Mouse (Mus musculus): ENCODE data around the gene Ptpro.
"Not testable (repeated sequence)": the region's sequence is repeated elsewhere in the genome, so short reads cannot be mapped to it uniquely, and the experiment has no call there.

Ptpro gene

DNA sequence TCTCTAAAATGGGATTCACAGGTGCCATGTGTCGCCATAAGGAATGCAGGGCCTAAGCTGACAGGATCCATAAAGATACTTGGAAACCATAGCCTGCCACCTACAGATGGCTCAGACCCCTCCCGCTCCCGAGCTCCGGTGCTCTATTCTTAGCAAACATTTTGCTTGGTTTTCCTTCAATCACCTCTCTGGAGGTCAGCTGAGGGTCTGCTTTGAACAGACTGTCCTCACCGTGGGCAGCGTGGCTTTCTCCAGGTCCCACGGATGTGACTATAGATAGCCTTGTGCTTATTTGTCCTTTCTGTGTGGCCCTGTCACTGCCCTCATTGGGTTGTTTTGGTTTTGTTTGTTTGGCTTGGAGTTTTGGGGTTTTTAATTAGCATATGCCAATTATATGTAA lies 206.0 kb downstream of the Ptpro start:
- DNase-seq, result no peak

DNA sequence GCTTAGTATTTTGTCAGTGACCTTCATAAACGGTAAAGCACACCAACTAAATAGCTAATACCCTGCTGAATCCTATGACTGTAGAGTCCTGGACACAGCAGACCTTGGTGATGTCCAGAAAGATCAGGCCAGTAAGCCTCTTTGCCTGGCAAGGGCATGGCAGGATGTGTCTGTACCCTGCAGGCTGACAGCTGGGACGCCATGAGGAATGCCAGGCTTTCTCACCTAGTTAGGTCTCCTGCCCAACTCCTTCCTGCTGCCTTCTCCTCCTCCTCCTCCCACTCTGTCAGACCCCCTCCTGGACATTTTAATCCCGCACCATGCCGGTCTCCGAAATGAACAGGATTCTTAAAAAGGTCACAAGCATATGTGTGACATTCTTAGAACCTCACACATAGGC lies 211.7 kb downstream of the Ptpro start:
- DNase-seq, result no peak

DNA sequence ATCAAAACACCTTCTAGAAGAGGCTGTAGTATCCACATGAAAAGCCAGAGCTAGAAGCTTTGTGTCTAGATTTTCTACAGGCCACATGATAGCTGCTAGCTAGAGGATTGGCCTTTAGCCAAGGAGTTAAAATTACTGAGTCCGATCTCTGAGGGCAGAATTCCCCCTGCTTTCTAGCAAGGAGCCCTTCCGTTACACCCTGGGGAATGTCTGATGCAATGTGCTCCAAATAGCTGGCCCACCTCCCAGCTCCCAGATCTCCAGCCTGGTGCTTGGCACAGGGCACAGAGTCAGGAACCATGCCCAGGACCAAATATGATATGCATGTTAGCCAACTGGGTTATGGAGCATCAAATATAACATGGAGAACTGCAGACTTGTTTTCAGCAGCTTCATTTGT lies 213.1 kb downstream of the Ptpro start:
- no peak for DNase-seq

DNA sequence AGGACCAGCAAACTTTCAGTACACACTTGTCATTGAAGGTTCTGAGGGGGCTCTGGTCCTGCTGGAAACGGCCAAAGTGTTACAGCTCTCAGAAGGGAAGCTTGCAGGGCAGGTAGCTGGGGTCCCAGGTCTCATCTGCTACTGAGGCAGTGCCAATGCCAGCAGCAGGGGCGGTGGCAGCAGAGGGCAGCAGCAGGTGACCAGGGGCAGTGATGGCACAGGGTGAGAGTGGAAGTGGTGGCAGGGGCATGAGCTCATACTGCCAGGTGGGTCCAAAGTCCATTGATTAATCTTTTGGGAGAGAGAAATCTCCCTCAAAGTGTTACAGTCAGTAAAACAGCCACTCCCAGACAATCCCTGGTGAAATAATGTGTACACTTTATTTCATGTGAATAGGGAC lies 214.1 kb downstream of the Ptpro start:
- DNase-seq, result no peak

DNA sequence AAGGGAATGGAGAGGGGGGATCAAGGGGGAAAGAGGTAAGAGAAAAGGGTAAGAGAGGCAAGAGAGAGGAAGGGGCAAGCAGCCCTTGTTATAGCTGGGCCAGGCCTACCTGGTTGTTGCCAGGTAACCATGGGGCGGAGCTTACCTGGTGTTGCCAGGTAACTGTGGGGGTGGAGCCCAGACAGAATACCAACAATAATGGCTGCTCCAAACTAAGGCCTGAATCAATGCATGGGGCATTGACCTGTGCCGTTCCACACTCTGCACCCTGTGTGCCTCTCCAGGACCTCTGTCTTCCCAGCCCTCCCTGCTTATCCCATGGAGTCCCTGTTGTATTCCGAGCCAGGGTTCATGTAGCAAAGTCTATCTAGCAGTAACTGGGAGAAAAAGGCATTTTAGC lies 215.6 kb downstream of the Ptpro start:
- DNase-seq, result no peak

DNA sequence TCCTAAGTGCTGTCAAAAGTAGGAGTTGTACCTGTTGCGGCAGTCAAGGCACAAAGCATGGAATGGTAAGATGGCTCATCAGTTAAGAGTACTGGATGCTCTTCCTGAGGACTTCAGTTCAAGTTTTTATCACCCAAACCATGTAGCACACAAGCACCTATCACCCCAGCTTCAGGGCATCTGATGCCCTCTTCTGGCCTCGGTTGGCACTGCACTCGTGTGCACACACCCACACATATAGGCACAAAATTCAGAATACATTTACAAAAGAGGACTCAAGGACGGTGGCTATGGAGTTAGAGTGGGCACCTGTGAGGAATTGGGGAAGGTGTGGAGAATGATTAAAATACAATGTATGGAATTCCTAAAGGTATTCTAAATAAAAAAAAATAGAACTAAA lies 217.4 kb downstream of the Ptpro start:
- no peak for DNase-seq

DNA sequence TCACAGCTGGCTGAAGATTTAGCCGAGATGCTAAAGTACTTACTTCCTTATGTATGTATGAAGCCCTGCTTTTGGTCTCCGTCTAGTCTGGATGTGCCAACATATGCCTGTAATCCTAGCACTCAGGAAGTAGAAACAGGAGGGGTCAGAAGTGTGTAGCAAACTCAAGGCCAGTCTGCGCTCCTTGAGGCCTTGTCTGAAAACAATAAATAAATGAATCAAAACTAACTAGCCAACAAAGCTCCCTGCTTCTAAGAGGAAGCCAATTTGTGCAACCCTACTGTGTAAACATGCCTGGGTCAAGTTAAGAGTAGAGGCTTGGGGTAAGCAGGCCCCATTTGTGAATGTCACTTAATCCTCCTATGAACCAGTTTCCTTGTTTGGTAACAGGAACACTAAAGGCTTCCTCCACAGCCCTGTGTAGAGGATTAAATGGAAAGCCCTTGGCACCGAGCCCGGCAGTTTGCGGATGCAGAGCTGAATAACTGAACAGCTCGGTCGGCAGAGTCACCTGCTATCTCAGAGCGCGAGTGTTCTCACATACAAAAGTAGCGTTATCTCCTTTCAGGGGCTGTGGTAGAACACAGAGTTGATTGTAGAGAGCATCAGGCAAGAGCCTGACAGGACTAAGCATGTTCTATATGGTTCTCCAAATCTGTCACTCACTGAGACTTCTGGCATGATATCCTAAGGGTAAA lies 218.9 kb downstream of the Ptpro start:
- DNase-seq, result peak; percentile 60

DNA sequence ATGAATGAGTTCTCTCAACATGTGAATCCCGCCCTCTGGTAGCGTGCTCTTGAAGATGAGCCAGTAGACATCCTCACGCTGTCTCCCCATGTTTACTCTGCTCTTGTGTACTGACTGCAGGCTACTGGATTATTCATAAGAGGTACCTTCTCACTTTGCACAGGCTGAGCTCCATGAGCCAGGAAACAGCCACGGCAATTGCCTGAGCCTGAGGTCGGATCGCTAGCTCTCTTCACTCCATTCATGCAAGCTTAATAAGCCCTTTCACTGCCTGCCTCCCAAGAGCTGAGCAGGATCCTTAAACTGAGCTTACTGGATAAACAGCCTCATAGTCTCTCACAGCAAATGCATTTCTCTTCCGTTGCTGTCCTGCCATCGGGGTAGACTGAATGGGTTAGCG lies 220.0 kb downstream of the Ptpro start:
- no peak for DNase-seq

DNA sequence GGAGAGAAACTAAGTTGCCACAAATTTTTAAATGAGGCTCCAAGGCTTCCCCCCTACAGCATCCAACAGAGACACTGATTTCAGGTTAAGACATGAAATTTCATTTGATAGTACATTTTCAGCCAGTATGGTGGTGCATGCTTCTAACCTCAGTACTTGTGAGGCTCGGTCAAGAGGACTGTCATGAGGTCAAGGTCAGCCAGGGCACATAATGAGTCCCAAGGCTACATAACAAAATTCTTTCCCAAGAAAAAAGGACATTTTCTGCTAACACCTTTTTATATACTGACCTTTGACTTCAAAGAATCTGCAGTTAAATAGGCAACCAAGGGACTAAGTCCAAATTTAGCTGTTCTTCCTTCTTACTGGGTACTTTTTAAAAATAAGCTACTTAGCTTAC lies 221.3 kb downstream of the Ptpro start:
- DNase-seq, result no peak

DNA sequence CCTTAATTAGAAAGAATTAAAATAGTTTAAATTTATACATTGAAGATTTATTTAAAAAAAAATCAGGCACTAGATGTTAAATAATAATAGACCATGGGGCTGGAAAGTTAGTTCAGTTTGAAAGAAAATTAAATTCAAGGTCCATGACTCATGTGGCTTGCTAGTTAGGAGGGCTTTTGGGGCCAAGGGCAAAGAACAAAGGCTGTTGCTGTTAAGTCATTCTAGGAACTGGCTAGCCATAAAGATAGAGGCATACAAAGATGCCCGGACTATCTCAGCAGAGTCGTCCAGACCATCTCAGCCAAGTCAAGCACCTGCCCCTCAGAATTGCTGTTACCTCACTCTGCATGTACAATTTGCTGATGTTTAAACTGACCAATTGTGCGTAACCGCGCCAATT lies 223.6 kb downstream of the Ptpro start:
- DNase-seq, result not testable (repeated sequence)

DNA sequence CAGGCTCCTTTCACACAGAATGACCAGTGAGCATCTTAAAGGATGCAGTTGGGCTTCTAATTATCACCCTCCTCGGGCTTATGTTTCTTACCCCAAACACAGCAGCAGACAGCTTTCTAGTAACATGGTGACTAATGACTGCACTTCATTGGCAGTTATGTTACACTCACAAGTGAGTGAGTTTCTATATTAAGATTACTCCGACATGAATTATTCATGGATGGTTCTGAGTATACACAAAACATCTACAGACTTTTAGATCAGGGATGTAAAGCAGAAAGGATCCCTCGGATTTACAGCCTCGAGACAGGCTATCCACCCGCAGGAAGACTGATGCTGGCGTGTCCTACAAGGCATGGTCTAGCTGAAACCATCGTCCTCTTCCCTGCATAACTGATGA lies 230.8 kb downstream of the Ptpro start:
- DNase-seq, result no peak

DNA sequence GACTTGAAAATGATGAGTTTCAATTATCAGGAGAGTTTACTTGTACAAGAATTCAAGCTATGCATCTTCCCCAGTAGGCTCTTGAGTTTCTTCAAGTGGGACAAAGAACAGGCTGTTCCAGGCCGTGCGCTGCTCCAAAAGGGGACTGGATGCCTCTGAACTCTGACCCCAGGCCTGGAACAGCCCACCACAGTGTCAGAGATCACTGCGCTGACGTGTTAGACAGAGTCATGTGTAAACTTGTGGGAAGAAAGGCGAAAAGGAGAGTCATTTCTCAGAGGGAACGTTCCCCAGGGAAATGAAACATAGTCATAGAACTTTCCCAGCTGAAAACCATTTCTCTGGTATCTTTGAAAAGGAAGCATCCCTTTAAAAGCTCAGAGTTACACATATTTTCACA lies 235.3 kb downstream of the Ptpro start:
- DNase-seq, result no peak

DNA sequence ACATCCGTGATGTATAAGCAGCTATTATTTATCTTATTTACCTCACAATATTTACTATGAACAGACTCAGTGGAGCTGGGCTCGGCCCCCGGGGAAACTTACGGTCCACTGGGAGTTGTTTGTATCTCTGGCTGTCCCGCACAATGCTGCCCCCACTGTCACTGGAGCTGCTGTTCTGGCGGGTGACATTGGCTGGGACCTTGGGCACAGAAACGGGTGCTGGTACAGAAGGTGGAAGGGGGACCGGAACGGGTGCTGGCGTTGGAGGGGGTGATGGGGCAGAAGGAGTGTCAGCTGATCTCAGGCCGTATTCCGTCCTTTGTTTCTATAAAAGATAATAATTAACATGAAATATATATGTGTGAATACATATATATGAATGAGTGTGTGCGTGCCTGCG lies 238.0 kb downstream of the Ptpro start:
- no peak for DNase-seq

DNA sequence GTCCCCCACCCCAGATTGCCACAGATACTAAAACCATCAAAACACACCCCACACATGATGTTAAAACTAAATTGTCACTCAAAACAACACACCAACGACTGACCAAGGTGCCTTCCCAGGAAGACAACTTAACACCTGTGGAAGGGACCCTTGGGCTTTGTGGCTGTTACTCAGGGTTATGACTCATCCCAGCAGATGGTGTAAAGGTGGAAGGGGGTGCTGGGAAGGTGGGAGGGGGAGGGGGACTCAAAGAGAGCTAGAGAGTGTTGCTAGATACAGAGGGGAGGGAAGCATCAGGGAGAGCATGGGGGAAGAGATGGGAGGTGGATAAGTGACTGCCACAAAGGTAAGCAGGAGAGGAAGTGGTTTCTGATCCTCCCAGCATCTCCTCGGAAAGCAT lies 239.5 kb downstream of the Ptpro start:
- DNase-seq, result no peak

DNA sequence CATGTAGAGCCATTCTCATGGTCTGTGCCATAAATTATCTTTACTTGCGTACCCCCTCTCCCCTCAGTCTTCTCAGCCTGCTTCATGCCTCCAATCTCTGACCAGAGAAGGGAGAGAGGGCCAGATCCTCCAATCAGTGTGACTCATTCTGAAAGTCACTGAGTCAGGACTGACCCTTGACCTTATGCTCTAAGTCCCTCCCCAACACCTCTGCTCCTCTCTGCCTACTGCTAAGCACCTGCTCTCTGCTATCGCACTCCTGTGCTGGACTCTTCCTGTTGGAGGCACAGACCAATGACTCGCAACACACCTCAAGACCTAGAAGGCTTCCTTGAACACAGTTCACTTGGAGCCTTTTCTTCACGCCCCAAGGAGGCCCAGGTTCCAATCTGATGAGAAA lies 240.5 kb downstream of the Ptpro start:
- DNase-seq, result no peak

DNA sequence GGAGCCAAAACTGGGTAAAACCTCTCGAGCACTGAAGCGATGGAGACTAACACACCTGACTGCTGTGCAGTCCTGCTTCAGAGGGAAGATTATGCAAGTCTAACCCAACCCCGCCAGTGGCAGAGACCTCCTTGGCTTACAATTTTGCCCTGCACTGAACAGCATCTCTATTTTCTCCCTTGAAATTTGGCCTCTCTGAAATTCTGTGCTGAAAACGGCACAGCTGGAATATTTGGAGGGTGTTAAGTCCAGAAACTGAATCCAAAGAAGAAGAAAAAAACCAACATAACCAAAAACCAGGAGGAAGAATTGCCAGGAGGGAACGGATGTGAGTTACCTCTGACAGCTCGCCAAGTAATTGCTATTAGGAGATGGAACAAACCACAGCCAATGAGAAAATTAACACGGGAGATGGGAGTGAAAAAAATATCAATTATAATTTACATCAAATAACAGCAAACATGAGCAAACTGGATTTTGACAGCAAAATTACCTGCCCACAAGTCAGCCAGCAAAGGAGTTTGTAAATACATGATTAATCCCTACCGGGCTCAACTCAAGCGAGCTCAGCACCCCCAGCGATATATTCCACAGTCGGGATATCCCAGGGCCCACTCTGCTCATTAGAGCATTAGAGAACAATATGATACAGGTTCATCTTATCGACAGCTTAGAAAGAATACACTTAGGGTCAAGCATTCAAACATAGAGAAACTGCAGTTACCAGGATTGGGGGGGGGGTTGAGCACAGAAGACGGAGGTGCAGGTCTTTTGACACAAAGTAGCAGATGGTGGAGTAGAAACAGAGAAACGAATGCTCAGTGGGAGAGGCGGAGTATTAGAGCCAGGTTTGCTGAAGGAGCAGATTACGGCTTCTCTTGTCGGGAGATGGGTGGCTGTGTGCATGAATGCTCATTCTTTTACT lies 241.4 kb downstream of the Ptpro start:
- no peak for DNase-seq

DNA sequence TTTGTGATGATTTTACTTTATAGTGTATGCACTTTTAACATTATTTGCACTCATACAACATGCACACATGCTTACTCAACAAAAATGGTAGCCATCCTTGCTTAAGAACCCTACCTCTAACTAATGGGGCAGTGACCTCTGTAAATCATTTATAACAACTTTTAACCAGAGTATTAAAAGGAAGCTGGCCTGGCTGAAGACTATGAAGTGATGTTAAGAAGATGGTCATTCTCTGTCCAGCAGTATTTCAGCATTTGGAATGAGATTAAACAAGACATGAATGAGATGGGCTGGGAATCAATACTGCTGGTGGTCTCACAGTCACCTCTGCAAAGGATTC lies 242.0 kb downstream of the Ptpro start:
- no peak for DNase-seq

DNA sequence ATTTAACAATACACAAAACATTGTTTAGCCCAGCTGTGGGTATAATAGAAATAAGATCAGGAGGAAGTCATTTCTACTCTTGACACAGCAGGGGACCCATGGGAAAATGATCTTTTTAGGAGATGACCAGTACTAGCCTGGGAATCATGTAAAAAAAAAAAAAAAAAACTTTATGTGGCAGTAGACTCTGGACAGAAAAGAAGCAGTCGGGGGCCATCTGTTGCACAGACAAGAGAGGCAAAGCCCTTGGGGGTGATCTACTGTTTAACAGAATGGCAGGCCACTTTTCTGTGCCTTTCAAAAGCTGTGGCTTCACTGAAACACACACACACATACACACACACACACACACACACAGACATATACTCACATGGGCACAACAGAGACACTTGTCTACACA lies 242.7 kb downstream of the Ptpro start:
- no peak for DNase-seq

DNA sequence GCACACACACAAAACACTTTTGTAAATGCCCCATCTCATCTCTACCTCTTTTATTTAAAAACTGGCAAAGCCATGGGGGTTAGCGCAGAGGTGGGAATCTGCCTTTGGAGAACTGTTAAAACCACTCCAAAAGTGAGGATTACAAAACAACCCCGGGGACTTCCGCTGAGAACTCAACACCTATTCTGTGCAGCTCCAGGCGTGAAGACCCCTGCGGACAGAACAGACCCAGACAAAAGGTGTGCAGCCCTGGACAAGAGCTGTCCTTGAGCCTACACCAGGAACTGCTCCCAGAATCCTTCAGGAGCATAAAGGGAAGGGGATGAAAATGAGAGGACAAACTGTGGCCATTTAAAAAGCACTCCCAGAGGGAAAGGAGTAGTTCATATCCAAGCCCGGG lies 243.1 kb downstream of the Ptpro start:
- DNase-seq, result no peak

DNA sequence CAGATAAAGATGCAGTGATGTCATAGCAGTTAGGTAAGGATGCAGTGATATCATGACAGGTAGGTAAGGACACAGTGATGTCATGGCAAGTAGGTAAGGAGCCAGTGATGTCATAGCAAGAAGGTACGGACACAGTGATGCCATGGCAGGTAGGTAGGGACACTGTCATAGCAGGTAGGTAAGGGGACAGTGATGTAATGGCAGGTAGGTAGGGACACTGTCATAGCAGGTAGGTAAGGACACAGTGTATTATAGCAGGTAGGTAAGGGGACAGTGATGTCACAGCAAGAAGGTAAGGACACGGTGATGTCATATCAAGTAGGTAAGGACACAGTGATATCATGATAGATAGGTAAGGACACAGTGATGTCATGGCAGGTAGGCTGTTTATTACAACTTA lies 244.4 kb downstream of the Ptpro start:
- no peak for DNase-seq

DNA sequence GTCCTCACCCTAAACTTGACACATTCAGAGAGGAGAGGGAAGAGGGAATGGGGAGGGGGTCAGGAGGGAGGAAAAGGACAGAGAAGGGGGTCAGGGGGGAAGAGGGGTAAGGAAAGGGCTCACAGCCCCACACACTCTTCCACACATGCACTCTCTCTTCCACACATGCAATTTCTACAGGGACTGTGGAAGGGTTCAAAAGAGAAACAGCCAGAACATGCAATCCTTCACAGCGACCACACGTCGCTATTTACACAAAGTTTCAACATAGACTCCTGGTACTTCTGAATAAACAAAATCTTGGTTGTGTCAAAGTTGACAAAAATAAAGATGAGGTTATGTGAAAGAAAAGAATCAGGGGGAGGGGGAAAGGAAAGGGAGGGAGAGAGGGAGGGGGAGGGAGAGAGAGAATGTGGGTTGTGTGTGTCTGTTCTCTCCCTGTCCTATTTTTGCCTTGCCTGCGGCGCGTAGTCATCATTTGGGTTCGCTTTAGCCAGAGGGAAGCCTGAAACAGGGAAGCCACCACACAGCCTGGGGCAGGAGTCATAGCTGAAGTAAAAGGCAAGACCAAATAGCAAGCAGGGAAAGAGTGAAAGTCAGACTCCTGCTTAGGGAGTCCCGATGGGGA lies 245.2 kb downstream of the Ptpro start:
- DNase-seq, result no peak

DNA sequence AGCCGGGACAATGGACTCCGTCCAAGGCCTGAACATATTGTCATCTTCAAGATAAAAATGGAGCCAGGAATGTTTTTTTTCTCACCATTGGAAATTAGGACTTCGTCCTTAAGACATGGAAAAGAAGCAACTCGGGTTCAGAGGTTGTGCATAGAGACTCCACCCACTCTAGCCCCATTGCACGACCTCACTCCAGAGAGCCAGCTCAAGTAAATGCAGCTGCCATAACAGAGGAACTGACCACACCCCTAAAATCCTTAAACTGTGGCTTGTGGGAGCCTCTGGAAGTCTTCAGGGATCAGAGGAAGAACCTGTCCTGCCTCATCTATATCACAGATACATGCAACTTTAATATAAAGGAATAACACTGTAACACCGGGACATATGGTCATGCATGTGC lies 246.7 kb downstream of the Ptpro start:
- DNase-seq, result no peak

DNA sequence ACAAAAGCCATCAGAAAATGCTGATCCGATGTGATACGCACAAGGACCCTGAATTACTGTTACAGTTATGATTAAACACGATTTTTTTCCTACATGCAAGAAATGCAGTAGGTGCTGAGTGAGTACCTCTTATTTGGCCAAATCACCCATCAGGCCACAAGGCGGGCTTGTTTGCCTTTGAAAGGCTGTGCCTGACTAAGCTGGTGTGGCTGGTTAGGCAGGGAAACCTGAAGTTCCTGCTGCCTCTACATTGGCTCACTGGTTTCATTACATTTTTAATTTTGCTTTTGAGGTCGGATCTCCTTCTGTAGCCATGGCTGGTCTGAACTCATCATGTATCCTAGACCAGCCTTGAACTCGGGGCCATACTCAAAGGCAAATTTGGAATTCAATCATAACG lies 250.9 kb downstream of the Ptpro start:
- no peak for DNase-seq

DNA sequence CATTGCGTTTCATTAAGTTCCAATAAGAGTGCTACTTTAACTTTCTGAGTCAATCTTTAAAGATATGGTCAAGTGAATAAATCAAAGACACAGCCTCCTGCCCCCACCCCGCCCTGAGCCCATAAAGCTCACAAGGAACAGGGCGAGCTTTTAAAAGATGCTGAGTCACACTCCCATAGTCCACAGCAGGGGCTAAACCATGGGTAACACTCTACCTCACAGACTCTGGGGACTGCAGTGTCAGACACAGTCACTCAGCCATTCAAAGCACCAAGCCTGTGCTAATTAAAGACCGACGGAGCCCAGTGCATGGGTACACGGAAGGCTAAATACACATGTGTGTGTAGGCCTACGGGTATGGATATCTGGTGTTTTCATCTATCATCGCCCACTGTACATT lies 251.3 kb downstream of the Ptpro start:
- DNase-seq, result no peak
